Mouse (Mus musculus) adrenal gland, postnatal 36 days (tissue): ENCODE measurements around the gene Eif3g. TPM values are rescaled to one million over a fixed set of nuclear protein-coding genes. Genes with fewer than 3 reads are reported as not detected.
A peak's percentile ranks its signal among the peaks of the same experiment; 100 is the strongest.

ENCODE experiments used
- DNase-seq, 2 experiments: peaks; one replicate each; pipeline ENCODE4 v3.0.0; 2021; ENCODE audit warnings: mixed read lengths in 1 of 2
- total RNA-seq, 2 experiments: library from RNA; stranded (reverse); gene quantifications; 2 replicates each; pipeline ENCODE4 v1.2.3; 2021

The Eif3g gene
- total RNA-seq, 2 experiments from 2014 or later, result 154 to 178 TPM

DNA sequence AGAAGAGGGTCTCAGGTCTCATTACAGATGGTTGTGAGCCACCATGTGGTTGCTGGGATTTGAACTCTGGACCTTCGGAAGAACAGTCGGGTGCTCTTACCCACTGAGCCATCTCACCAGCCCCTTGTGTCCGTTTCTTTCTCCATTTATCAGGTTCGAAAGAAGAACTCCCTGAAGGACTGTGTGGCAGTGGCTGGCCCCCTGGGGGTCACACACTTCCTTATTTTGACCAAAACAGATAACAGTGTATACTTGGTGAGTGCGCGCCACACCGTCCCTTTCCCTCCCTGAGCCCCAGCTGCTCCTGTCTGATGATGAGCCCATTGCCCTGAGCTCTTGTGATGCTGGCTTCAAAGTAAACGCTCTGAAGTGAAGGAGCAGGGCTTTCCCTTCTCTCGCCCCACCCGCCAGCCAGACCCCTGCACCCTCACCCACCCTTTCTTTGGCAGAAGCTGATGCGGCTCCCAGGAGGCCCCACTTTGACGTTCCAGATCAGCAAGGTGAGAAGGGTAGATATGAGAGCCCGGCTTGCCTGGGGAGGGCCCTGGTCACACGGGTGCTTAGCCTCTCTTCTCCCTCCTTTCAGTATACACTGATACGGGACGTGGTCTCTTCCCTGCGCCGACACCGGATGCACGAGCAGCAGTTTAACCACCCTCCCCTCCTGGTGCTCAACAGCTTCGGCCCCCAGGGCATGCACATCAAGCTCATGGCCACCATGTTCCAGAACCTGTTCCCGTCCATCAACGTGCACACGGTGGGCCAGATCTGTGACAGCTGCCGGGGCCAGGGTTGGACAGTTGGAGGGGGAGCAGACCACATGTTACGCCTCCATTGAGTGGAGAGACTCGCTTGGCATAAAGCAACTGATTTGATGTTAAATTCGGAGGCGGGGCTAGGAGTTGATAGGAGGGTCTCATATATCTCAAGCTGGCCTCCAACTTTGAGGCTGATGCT is 9.0 kb downstream of the Eif3g start:
- DNase-seq, result no peak

GRCm38 (mm10) chr9:20888386-20888765 is 10.0 kb downstream of the Eif3g start:
- DNase-seq, result peak in 1 of 2 experiments; percentile 46

DNA sequence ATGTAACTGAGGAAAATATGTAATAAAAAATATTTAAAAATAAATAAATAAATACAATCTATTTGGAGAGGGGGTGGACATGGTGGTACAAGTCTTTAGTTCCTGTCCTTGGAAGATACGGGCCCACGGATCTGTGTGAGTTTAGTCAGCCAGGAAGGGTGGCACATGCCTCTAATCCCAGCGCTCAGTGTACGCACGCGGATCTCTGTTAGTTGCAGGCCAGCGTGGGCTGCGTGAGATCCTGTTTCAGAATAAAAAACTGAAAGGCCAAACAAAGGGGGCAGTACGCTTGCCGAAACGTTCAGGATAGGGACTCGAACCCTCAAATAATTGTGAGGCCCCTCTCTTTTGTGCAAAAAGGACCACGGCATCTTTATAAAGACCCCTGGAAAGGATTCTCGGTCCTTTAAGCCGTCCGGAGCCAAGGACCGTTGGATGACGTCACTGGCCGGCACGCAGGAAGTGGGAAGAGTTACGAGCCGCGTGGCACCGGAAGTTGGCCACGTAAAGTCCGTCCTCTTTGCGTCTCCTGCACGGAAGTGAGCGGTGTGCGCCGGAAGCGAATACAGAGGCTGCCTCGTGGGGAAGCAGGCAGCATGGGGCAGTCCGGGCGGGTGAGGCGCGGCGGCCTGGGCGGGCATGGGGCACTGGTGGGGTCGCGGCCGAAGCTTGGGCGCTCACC is 10.6 kb downstream of the Eif3g start, which contains the start of gene Ppan:
TSS of gene Ppan (plus strand) at position 472 of the 682 bp plus-strand sequence.
- peak; percentile 94 to 97 for DNase-seq

- no peak for DNase-seq
Measured at GRCm38 (mm10) chr9:20887191-20887590, 11.2 kb downstream of the Eif3g start.

GRCm38 (mm10) chr9:20886563-20886962 is 11.9 kb downstream of the Eif3g start:
- DNase-seq, result no peak

DNA sequence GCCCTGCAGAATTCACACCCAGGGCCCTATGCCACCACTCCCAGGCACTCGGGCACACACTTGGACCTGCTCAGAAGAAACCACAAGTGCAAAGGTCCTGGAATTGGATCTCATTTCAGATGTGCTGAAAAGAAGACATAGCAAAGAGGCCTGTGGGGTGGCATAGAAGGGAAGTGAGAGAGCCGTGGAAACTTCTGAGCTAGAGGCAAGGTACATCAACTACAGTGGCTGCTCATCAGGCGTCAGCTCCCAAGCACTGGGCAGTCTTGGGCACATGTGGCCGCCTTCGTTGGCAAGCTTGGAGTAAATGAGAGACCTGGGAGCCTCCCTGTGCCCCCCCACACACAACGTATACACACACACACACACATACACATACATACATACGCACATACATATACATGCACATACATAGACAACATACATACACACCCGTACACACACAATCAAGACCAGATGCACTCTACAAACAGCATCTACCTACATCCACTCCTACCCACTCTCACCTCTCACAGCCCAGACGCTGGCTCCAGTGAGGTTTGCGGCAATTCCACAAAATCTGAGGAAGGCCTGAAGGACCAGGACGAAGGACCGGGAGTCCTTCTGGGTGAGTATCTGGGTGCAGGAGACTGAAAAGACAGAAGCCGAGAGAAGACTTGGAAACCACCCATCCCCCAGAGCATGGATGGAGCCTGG is 19.2 kb downstream of the Eif3g start, which contains the start of gene Angptl6:
TSS of gene Angptl6 (minus strand) at position 631 of the 696 bp plus-strand sequence.
- no peak for DNase-seq

DNA sequence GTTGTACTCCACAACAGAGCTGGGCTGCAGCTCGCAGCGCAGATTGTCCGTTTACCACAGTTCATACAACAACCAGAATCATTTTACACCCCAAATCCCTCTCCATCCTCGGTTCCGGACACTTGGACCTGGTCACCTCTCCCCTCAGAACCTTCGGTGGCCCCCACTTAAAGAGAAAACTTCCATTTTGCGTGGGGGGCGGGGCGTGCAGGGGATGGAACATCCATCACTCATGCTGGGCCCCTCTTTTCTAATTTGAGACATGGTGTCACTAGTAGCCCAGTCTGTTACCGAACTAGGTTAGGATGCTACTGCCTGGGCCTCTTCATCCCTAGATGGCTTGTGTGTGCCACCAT is 19.7 kb downstream of the Eif3g start:
- DNase-seq, result peak in 1 of 2 experiments; percentile 48

- DNase-seq, result peak; percentile 100
Measured at GRCm38 (mm10) chr9:20878041-20878709, 20.2 kb downstream of the Eif3g start.

GRCm38 (mm10) chr9:20877118-20878040 is 21.0 kb downstream of the Eif3g start:
- DNase-seq, result no peak

DNA sequence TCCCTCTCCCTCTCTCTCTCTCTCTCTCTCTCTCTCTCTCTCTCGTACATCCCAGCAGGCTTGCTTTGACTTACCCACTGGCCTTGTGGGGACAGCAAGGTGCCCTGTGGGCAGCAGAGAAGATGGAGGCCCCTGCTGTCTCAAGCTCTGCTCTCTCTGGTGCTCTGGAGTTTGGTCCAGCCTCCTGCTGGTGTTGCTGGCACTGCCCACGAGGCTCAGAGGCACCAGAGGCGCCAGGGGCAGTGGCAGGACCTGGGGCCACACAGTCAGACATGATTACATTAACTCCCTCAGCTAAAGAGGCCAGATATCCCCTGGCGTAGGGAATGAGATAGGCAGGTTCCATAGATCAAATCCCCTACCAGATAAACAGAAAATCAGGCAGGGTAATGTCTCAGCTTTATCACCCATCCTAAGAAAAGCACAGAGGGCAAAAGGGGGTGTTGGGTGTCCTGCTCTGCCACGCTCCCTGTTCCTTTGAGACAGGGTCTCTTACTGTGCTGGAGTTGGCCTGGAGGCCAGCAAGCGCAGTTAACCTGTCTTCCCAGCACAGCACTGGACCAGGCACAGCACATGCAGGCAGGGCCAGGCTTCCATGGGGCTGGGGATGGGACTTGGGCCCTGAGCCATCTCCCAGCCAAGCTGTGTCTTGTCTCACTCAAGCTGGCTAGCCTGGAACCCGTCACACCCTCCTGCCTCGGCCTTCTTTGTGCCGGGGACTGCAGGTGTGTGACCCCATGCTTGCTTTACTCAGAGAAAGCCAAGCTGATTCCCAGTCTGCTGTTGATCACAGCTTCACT is 21.9 kb downstream of the Eif3g start:
- DNase-seq, result no peak

GRCm38 (mm10) chr9:20875021-20875790 is 23.2 kb downstream of the Eif3g start:
- no peak for DNase-seq

DNA sequence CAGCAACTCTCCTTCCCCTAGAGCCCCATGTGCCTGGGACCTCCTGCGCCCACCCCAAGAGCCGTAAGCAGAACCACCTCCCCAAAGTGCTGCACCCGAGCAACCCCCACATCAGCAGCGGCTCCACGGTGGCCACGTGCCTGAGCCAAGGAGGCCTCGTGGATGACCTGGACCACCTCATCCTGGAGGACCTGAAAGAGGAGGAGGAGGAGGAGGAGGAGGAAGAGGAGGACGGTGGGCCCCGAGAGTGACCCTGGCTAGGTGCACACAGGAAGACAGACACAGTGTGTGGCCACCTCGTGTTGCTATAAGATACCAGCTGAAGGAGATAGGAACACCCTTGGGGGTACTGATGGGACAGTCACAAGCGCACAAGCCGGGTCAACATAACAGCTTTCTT is 24.9 kb downstream of the Eif3g start:
- no peak for DNase-seq

GRCm38 (mm10) chr9:20872991-20873390 is 25.4 kb downstream of the Eif3g start:
- no peak for DNase-seq

DNA sequence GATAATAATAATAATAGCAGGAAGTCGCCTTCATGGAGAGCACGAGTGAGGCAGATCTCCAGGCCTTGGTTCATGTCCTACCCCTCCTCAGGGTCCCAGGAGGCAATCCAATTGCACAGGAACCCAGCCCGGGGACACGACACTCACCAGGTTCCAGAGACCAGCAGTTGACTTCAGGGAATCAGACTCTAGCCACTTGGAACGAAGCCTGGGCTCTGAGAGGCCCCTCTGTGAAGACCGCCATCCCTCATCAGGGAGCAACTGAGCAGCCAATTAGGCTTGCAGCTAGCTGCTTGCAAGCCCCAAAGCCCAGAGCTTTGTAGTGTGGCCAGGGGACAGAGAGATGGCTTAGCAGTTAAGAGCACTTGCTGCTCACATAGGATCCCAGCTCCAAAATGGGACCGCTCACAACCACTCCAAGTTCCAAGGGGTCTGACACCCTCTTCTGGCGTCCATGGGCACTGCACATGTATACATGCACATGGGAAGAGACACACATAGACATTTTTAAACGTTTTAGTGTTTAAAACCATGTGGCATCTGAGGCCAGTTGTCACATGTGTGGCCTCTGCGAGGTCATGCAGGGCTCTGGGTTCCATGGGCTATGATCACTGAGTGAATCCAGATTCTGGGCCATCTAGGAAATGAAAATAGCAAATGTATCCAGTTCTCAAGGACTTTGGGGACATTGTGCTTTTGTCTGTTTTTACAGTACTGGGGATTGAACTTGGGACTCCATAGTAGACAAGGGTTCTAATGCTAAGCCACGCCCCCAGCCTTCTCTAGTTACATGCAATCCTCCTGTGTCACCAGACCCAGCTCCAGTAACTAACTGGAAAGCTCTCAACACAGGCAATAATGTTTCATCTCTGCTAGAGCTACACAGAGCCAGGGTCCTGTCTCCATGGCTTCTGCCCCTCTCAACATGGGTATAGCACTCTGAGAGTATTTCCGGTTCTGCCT is 27.9 kb downstream of the Eif3g start:
- DNase-seq, result no peak

GRCm38 (mm10) chr9:20869246-20869645 is 29.2 kb downstream of the Eif3g start:
- DNase-seq, result peak; percentile 40 to 61

DNA sequence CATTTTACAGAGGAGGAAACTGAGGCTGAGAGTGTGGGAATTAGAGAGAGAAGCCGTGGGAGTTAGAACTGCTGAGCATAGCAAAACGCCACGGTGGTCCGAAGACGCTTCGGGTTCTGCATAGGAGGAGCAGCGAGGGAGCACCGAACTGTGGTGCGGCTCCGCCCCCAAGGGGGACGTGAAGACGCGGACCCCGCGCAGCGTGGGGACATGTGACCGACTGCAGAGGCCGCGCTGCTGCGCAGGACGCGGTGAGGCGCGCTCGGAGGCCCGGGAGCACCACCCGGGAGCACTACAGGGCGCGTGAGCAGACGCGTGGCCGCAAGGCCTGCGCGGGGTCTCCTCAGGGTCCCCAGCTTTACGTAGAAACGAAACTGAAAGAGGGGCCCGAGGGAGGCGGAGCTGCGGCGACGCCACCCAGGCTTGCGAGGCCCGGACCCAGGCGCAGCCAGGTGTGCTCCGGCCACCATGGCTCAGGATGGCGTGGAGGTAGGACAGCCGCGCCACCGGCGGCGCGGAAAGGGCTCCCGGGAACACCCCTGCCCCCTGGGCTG is 29.9 kb downstream of the Eif3g start, which contains the start of gene A230050P20Rik:
TSS of gene A230050P20Rik (plus strand) at position 195 of the 554 bp plus-strand sequence.
- DNase-seq, result peak; percentile 73 to 83

DNA sequence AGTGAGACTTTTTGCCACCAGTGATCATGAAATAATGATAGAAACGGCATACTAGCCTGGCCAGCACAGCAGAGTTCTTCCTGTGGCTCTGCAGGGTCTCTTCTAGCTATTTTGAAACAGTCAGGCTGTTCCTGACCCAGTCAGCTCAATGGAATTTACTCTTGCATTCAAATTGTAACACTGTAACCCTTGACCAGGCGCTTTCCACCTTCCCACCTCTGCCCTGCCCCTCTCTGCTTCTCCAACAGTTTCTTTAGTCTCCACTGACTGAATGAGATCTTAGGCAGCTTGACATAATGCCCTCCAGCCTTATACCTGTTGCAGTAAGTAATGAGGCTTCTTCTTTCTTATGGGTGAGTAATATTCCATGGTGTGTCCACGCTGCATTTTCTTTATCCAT is 31.5 kb downstream of the Eif3g start:
- no peak for DNase-seq
